25 mouse cellular contexts compared by ENCODE assay signal in the genomic region with DNA sequence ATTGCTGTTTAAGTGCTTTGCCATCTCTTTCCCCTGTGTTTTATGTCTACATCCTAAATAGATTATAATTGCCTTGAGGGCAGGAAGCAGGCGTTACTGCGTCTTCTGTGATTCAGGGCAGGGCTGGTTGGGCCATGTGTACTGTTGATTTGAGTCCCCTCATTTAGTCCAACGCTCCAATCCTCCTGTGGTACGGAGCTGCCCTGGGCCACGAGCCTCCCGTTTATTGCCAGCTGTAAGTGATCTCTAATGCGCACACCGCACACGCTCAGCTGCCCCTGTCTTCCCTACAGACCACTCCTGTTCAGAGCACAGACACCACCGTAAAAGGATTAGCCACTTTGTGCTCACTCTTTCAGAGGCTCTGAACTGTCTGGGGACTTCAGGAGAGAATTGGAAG. TPM values are rescaled to one million over a fixed set of nuclear protein-coding genes. Genes with fewer than 3 reads are reported as not detected.
DNase-seq lines count a peak whose midpoint lies in the region; ATAC-seq and TF ChIP-seq lines count a peak whose summit lies in the region.
"Had no signal": no experiment of that assay in that cellular context is flagged by ENCODE, and none has a peak within 500 bp of the region (broad histone marks: within the 10 kb centered on the region; RNA-seq: fewer than 3 reads in every experiment).

No protein-coding gene starts in this region.

- H3K4me2 ChIP-seq in hindbrain, embryonic 16.5 days (ENCODE audit: low read length), result no peak overlapping the region
- no peak overlapping the region for H3K4me2 ChIP-seq in midbrain, embryonic 11.5 days
- no peak overlapping the region for H3K4me2 ChIP-seq in midbrain, postnatal 0 days (ENCODE audit: low read depth, low read length, poor library complexity, severe bottlenecking)
- no peak overlapping the region for H3K4me2 ChIP-seq in neural tube, embryonic 13.5 days
- H3K4me2 ChIP-seq: embryonic facial prominence, embryonic 12.5 days; embryonic facial prominence, embryonic 15.5 days; heart, embryonic 11.5 days had no signal

- H3K36me3 ChIP-seq in hindbrain, embryonic 10.5 days, result no peaks in the 10 kb centered on the region
- H3K36me3 ChIP-seq in hindbrain, embryonic 16.5 days (ENCODE audit: control insufficient read depth, insufficient read depth, low read length), result no peaks in the 10 kb centered on the region
- H3K36me3 ChIP-seq in midbrain, embryonic 11.5 days (ENCODE audit: control insufficient read depth, insufficient read depth, low read length), result no peaks in the 10 kb centered on the region
- H3K36me3 ChIP-seq in midbrain, postnatal 0 days (ENCODE audit: insufficient read depth, low read length), result no peaks in the 10 kb centered on the region
- H3K36me3 ChIP-seq in neural tube, embryonic 13.5 days, result no peaks in the 10 kb centered on the region
- H3K36me3 ChIP-seq: embryonic facial prominence, embryonic 12.5 days; embryonic facial prominence, embryonic 15.5 days had no signal

- H3K4me3 ChIP-seq in hindbrain, embryonic 10.5 days, result no peak overlapping the region
- H3K4me3 ChIP-seq in hindbrain, embryonic 16.5 days (ENCODE audit: low read length), result no peak overlapping the region
- H3K4me3 ChIP-seq in midbrain, embryonic 11.5 days (ENCODE audit: low read depth, low read length), result no peak overlapping the region
- no peak overlapping the region for H3K4me3 ChIP-seq in midbrain, postnatal 0 days (ENCODE audit: low read depth, low read length)
- H3K4me3 ChIP-seq in neural tube, embryonic 13.5 days, result no peak overlapping the region
- H3K4me3 ChIP-seq: embryonic facial prominence, embryonic 12.5 days; embryonic facial prominence, embryonic 15.5 days; gastrocnemius, adult 2 months had no signal

- no peak overlapping the region for H3K9ac ChIP-seq in hindbrain, embryonic 16.5 days (ENCODE audit: low read depth, low read length)
- H3K9ac ChIP-seq in midbrain, embryonic 11.5 days (ENCODE audit: low read length), result no peak overlapping the region
- H3K9ac ChIP-seq in midbrain, postnatal 0 days (replicated peaks; ENCODE audit: low read length, poor library complexity, severe bottlenecking), result no peak overlapping the region
- no peak overlapping the region for H3K9ac ChIP-seq in neural tube, embryonic 13.5 days
- H3K9ac ChIP-seq: embryonic facial prominence, embryonic 12.5 days; embryonic facial prominence, embryonic 15.5 days; forebrain, postnatal 0 days had no signal

- no peaks in the 10 kb centered on the region for H3K9me3 ChIP-seq in hindbrain, embryonic 10.5 days
- H3K9me3 ChIP-seq in hindbrain, embryonic 16.5 days (ENCODE audit: control insufficient read depth, low read length), result no peaks in the 10 kb centered on the region
- H3K9me3 ChIP-seq in midbrain, embryonic 11.5 days (ENCODE audit: control insufficient read depth, low read length), result no peaks in the 10 kb centered on the region
- no peaks in the 10 kb centered on the region for H3K9me3 ChIP-seq in midbrain, postnatal 0 days (ENCODE audit: low read length)
- no peaks in the 10 kb centered on the region for H3K9me3 ChIP-seq in neural tube, embryonic 13.5 days
- H3K9me3 ChIP-seq: embryonic facial prominence, embryonic 12.5 days; embryonic facial prominence, embryonic 15.5 days had no signal

- 0 out of 2 replicates have a peak overlapping the region, but pooled peaks have one; percentile 35 for H3K27ac ChIP-seq in hindbrain, embryonic 10.5 days
- H3K27ac ChIP-seq in hindbrain, embryonic 16.5 days (ENCODE audit: low read depth, low read length), result no peak overlapping the region
- no peak overlapping the region for H3K27ac ChIP-seq in midbrain, embryonic 11.5 days (ENCODE audit: low read depth, low read length)
- no peak overlapping the region for H3K27ac ChIP-seq in midbrain, postnatal 0 days (ENCODE audit: low read depth, low read length)
- H3K27ac ChIP-seq in neural tube, embryonic 13.5 days (replicated peaks), result peak overlapping the region; percentile 76
- H3K27ac ChIP-seq: embryonic facial prominence, embryonic 12.5 days; embryonic facial prominence, embryonic 15.5 days; gastrocnemius, adult 2 months had no signal

- no peak for TF ChIP-seq CTCF in midbrain, postnatal 0 days (IDR thresholded peaks at IDR 0.05)

- no peaks in the 10 kb centered on the region for H3K27me3 ChIP-seq in hindbrain, embryonic 10.5 days (ENCODE audit: insufficient read depth, poor library complexity, severe bottlenecking)
- no peaks in the 10 kb centered on the region for H3K27me3 ChIP-seq in hindbrain, embryonic 16.5 days (replicated peaks; ENCODE audit: control insufficient read depth, insufficient read depth, low read length)
- no peaks in the 10 kb centered on the region for H3K27me3 ChIP-seq in midbrain, embryonic 11.5 days (ENCODE audit: control insufficient read depth, insufficient read depth, low read length)
- H3K27me3 ChIP-seq in midbrain, postnatal 0 days (ENCODE audit: insufficient read depth, low read length), result no peaks in the 10 kb centered on the region
- no peaks in the 10 kb centered on the region for H3K27me3 ChIP-seq in neural tube, embryonic 13.5 days
- H3K27me3 ChIP-seq: embryonic facial prominence, embryonic 12.5 days; embryonic facial prominence, embryonic 15.5 days had no signal

- ATAC-seq in hindbrain, embryonic 16.5 days, result no peak
- no peak for ATAC-seq in midbrain, embryonic 11.5 days (ENCODE audit: low FRiP score)
- no peak for ATAC-seq in midbrain, postnatal 0 days (ENCODE audit: low FRiP score)
- peak; percentile 59 for ATAC-seq in neural tube, embryonic 13.5 days (ENCODE audit: low read depth)
- ATAC-seq: activated CD4-positive, CD25-positive, alpha-beta regulatory T cell, adult 4 months; forebrain, embryonic 14.5 days; forebrain, postnatal 0 days had no signal

- peaks cover 13% of the 10 kb centered on the region; the same call in 1 of the 2 replicates for H3K4me1 ChIP-seq in hindbrain, embryonic 10.5 days (replicated peaks)
- H3K4me1 ChIP-seq in hindbrain, embryonic 16.5 days (ENCODE audit: control insufficient read depth, insufficient read depth, low read depth, low read length), result peaks cover 5% of the 10 kb centered on the region; the same call in 1 of the 2 replicates
- H3K4me1 ChIP-seq in midbrain, embryonic 11.5 days (ENCODE audit: control insufficient read depth, insufficient read depth, low read length), result no peaks in the 10 kb centered on the region
- no peaks in the 10 kb centered on the region; the same call in 1 of the 2 replicates for H3K4me1 ChIP-seq in midbrain, postnatal 0 days (ENCODE audit: insufficient read depth, low read length)
- peaks cover 32% of the 10 kb centered on the region for H3K4me1 ChIP-seq in neural tube, embryonic 13.5 days (replicated peaks)
- H3K4me1 ChIP-seq: embryonic facial prominence, embryonic 12.5 days; embryonic facial prominence, embryonic 15.5 days had no signal

- WGBS in hindbrain, embryonic 10.5 days, result 78% methylated on average over 10 of the region's 10 CpGs
- 56% methylated on average over 10 of the region's 10 CpGs for WGBS in hindbrain, embryonic 16.5 days
- 73% methylated on average over 10 of the region's 10 CpGs for WGBS in midbrain, embryonic 11.5 days
- WGBS in midbrain, postnatal 0 days, result 57% methylated on average over 10 of the region's 10 CpGs
- WGBS in neural tube, embryonic 13.5 days, result 31% methylated on average over 10 of the region's 10 CpGs

- no peak for DNase-seq in hindbrain, embryonic 10.5 days (ENCODE audit: low spot score)
- peak; percentile 75 for DNase-seq in midbrain, embryonic 11.5 days (ENCODE audit: low spot score, missing footprints)
- no peak for DNase-seq in midbrain, postnatal 0 days (ENCODE audit: low spot score)
- no peak for DNase-seq in neural tube, embryonic 10.5 days (ENCODE audit: extremely low spot score, low spot score)
- DNase-seq in c-Kit-positive CD71-positive TER-119-positive erythroid progenitor cells, embryonic 14.5 days (ENCODE audit: low spot score), result no peak
- no peak for DNase-seq in thymus, postnatal 0 days (ENCODE audit: low spot score)
- DNase-seq: adrenal gland, adult 8-10 months; adrenal gland, postnatal 25 days; cerebellum, adult 11 months; cerebellum, adult 2 months; cerebellum, adult 9-11 months; cerebellum, postnatal 25 days; forebrain, postnatal 0 days; gastrocnemius, adult 2 months; gastrocnemius, postnatal 14 days; heart, adult 11 months had no signal

RNA-seq across cellular contexts. Expression of a gene that starts 31.4 kb away (rescaled TPM):
- polyA plus RNA-seq in hindbrain, embryonic 10.5 days (2016; fragmentation: Nextera tagmentation; extraction: Ambion mirVana), result 2.2 and 3.4 TPM in 2 replicates
- 6.2 TPM in 2 replicates for polyA plus RNA-seq in hindbrain, embryonic 16.5 days (2015; fragmentation: Nextera tagmentation; extraction: Ambion mirVana)
- 2.3 and 2.8 TPM in 2 replicates for polyA plus RNA-seq in midbrain, embryonic 11.5 days (2014; fragmentation: Nextera tagmentation; extraction: Ambion mirVana)
- total RNA-seq in midbrain, postnatal 0 days (2014; rRNA removed), result 8.8 and 17.8 TPM in 2 replicates
- polyA plus RNA-seq in midbrain, postnatal 0 days (2015; fragmentation: Nextera tagmentation; extraction: Ambion mirVana), result 4.2 and 5.6 TPM in 2 replicates
- polyA plus RNA-seq in neural tube, embryonic 13.5 days (2015; fragmentation: Nextera tagmentation; extraction: Ambion mirVana), result 5.2 and 5.3 TPM in 2 replicates
- 3.2 and 4.9 TPM in 2 replicates for polyA plus RNA-seq in thymus, postnatal 0 days (2015; fragmentation: Nextera tagmentation; extraction: Ambion mirVana)

RNA-seq across cellular contexts. Expression of a gene that starts 37.7 kb away (rescaled TPM):
- 41.0 and 88.9 TPM in 2 replicates for polyA plus RNA-seq in hindbrain, embryonic 10.5 days (2016; fragmentation: Nextera tagmentation; extraction: Ambion mirVana)
- polyA plus RNA-seq in hindbrain, embryonic 16.5 days (2015; fragmentation: Nextera tagmentation; extraction: Ambion mirVana), result 809 and 814 TPM in 2 replicates
- 19.8 and 24.1 TPM in 2 replicates for polyA plus RNA-seq in midbrain, embryonic 11.5 days (2014; fragmentation: Nextera tagmentation; extraction: Ambion mirVana)
- 169 and 264 TPM in 2 replicates for total RNA-seq in midbrain, postnatal 0 days (2014; rRNA removed)
- 514 and 635 TPM in 2 replicates for polyA plus RNA-seq in midbrain, postnatal 0 days (2015; fragmentation: Nextera tagmentation; extraction: Ambion mirVana)
- polyA plus RNA-seq in neural tube, embryonic 13.5 days (2015; fragmentation: Nextera tagmentation; extraction: Ambion mirVana), result 532 and 687 TPM in 2 replicates
- 4.1 and 6.4 TPM in 2 replicates for polyA plus RNA-seq in thymus, postnatal 0 days (2015; fragmentation: Nextera tagmentation; extraction: Ambion mirVana)
- total RNA-seq: common myeloid progenitor, adult 5-6 weeks; hematopoietic stem cell, adult 5-6 weeks had no signal

Comparison
In these comparisons a context has a peak if more than half of its experiments do, and no peak if none do; other contexts are left out.
1. H3K27ac ChIP-seq: peak in hindbrain, embryonic 10.5 days (single experiment) and neural tube, embryonic 13.5 days (single experiment); none in hindbrain, embryonic 16.5 days (single experiment), midbrain, embryonic 11.5 days (single experiment) and midbrain, postnatal 0 days (single experiment).